ENCODE assay signal across 7 mouse cellular contexts in genomic region chr9:48480411-48481213, GRCm38 (mm10). TPM values are rescaled to one million over a fixed set of nuclear protein-coding genes. Genes with fewer than 3 reads are reported as not detected.
A peak's percentile ranks its signal among the peaks of the same experiment; 100 is the strongest.
DNase-seq lines count a peak whose midpoint lies in the region; ATAC-seq lines count a peak whose summit lies in the region.

TSS of gene Rexo2 (minus strand) at chr9:48480623.

- peaks cover 6% of the 10 kb centered on the region; the same call in 1 of the 2 replicates for H3K4me1 ChIP-seq in embryonic facial prominence, embryonic 12.5 days
- H3K4me1 ChIP-seq in limb, embryonic 11.5 days (ENCODE audit: control insufficient read depth, insufficient read depth, low read length), result no peaks in the 10 kb centered on the region; the same call in 1 of the 2 replicates
- H3K4me1 ChIP-seq in midbrain, embryonic 14.5 days (ENCODE audit: control insufficient read depth, insufficient read depth, low read length), result peaks cover 9% of the 10 kb centered on the region; the same call in 1 of the 2 replicates

- peak within 1 kb of the TSS; percentile 79 for H3K9ac ChIP-seq in embryonic facial prominence, embryonic 12.5 days
- H3K9ac ChIP-seq in limb, embryonic 11.5 days (ENCODE audit: low read length), result peak within 1 kb of the TSS; percentile 83
- H3K9ac ChIP-seq in midbrain, embryonic 14.5 days (replicated peaks; ENCODE audit: low read length), result peak within 1 kb of the TSS; percentile 69

- H3K27ac ChIP-seq in embryonic facial prominence, embryonic 12.5 days, result 0 out of 2 replicates have a peak within 1 kb of the TSS, but pooled peaks have one; percentile 11
- no peak within 1 kb of the TSS for H3K27ac ChIP-seq in limb, embryonic 11.5 days (replicated peaks; ENCODE audit: low read depth, low read length)
- no peak within 1 kb of the TSS for H3K27ac ChIP-seq in midbrain, embryonic 14.5 days (replicated peaks; ENCODE audit: low read depth, low read length)

- no peaks in the 10 kb centered on the region for H3K27me3 ChIP-seq in embryonic facial prominence, embryonic 12.5 days
- no peaks in the 10 kb centered on the region for H3K27me3 ChIP-seq in limb, embryonic 11.5 days (ENCODE audit: control insufficient read depth, insufficient read depth, low read length)
- H3K27me3 ChIP-seq in midbrain, embryonic 14.5 days (ENCODE audit: control insufficient read depth, insufficient read depth, low read length), result peaks cover 10% of the 10 kb centered on the region; the same call in 1 of the 2 replicates

- DNase-seq in adrenal gland, postnatal 25 days, result peak; percentile 93
- DNase-seq in heart, adult 11 months, result peak; percentile 100
- DNase-seq in kidney, adult 18-20 months, result peak; percentile 94
- DNase-seq in limb, embryonic 11.5 days (ENCODE audit: low spot score), result peak; percentile 95
- peak; percentile 97 for DNase-seq in midbrain, embryonic 14.5 days
- DNase-seq in spleen, adult 18-20 months, result peak; percentile 92 to 95

- ATAC-seq in embryonic facial prominence, embryonic 12.5 days (ENCODE audit: insufficient number of reproducible peaks, insufficient read depth, low FRiP score, low TSS enrichment), result peak; percentile 95
- peak; percentile 94 for ATAC-seq in limb, embryonic 11.5 days (ENCODE audit: insufficient number of reproducible peaks, low FRiP score, low TSS enrichment, low read depth)
- peak; percentile 99 for ATAC-seq in midbrain, embryonic 14.5 days (ENCODE audit: low FRiP score, low TSS enrichment)

- no peaks in the 10 kb centered on the region for H3K9me3 ChIP-seq in embryonic facial prominence, embryonic 12.5 days
- no peaks in the 10 kb centered on the region for H3K9me3 ChIP-seq in limb, embryonic 11.5 days (ENCODE audit: control insufficient read depth, low read length)
- no peaks in the 10 kb centered on the region for H3K9me3 ChIP-seq in midbrain, embryonic 14.5 days (ENCODE audit: control insufficient read depth, low read length)

- peaks cover 2% of the 10 kb centered on the region for H3K36me3 ChIP-seq in embryonic facial prominence, embryonic 12.5 days
- H3K36me3 ChIP-seq in limb, embryonic 11.5 days (ENCODE audit: control insufficient read depth, insufficient read depth, low read length), result no peaks in the 10 kb centered on the region; the same call in 1 of the 2 replicates
- peaks cover 4% of the 10 kb centered on the region; the same call in 1 of the 2 replicates for H3K36me3 ChIP-seq in midbrain, embryonic 14.5 days (ENCODE audit: control insufficient read depth, insufficient read depth, low read length)

- peak within 1 kb of the TSS; percentile 91 for H3K4me3 ChIP-seq in embryonic facial prominence, embryonic 12.5 days
- peak within 1 kb of the TSS; percentile 94 for H3K4me3 ChIP-seq in limb, embryonic 11.5 days (ENCODE audit: low read depth, low read length)
- peak within 1 kb of the TSS; percentile 85 for H3K4me3 ChIP-seq in midbrain, embryonic 14.5 days (replicated peaks; ENCODE audit: low read depth, low read length)

- 1% methylated on average over 48 of the region's 49 CpGs for WGBS in embryonic facial prominence, embryonic 12.5 days
- whole genome bisulfite sequencing in limb, embryonic 11.5 days, result 1% methylated on average over 49 of the region's 49 CpGs
- WGBS in midbrain, embryonic 14.5 days, result 2% methylated on average over 49 of the region's 49 CpGs

- peak within 1 kb of the TSS; percentile 84 for H3K4me2 ChIP-seq in embryonic facial prominence, embryonic 12.5 days (replicated peaks)
- peak within 1 kb of the TSS; percentile 89 for H3K4me2 ChIP-seq in limb, embryonic 11.5 days (ENCODE audit: low read depth, severe bottlenecking)
- peak within 1 kb of the TSS; percentile 79 for H3K4me2 ChIP-seq in midbrain, embryonic 14.5 days (ENCODE audit: low read length)

RNA-seq across cellular contexts. Expression of gene Rexo2, which starts in this region (rescaled TPM):
- total RNA-seq in adrenal gland, postnatal 25 days (2021), result 112 and 121 TPM in 2 replicates
- polyA plus RNA-seq in embryonic facial prominence, embryonic 12.5 days (2016; fragmentation: Nextera tagmentation; extraction: Ambion mirVana), result 94.9 and 98.6 TPM in 2 replicates
- polyA plus RNA-seq in limb, embryonic 11.5 days (2014; fragmentation: Nextera tagmentation; extraction: Ambion mirVana), result 75.8 and 76.5 TPM in 2 replicates
- polyA plus RNA-seq in midbrain, embryonic 14.5 days (2014; fragmentation: Nextera tagmentation; extraction: Ambion mirVana), result 70.9 and 76.0 TPM in 2 replicates
